Mouse (Mus musculus) limb, embryonic 14.5 days (tissue): ENCODE measurements around the gene Fzr1. TPM values are rescaled to one million over a fixed set of nuclear protein-coding genes. Genes with fewer than 3 reads are reported as not detected.

Experiments used
- ATAC-seq: fragments of 200-750 bp; cut with Nextera tagmentation; 2 replicates; pipeline ENCODE4 v1.8.0; 2017; ENCODE audit warnings: low read depth, moderate number of reproducible peaks, moderate TSS enrichment; ENCODE audit not compliant: low FRiP score
- DNase-seq: peaks from one replicate; pipeline ENCODE4 v3.0.0-alpha.2; 2015; ENCODE audit warnings: low spot score
- H3K27ac ChIP-seq: fragments of 300-500 bp; sonication (generic); replicated peaks from 2 replicates; pipeline ENCODE4 v1.5.1; 2014; ENCODE audit warnings: low read depth, mild to moderate bottlenecking, low read length, moderate library complexity, mixed read lengths
- H3K27me3 ChIP-seq: fragments of 300-500 bp; sonication (generic); 2 replicates; pipeline ENCODE4 v1.6.1; 2014; ENCODE audit warnings: low read length, mixed read lengths; ENCODE audit not compliant: control insufficient read depth, insufficient read depth
- H3K36me3 ChIP-seq: fragments of 300-500 bp; sonication (generic); 2 replicates; pipeline ENCODE4 v1.6.1; 2014; ENCODE audit warnings: mild to moderate bottlenecking, low read length, moderate library complexity, mixed read lengths; ENCODE audit not compliant: control insufficient read depth, insufficient read depth
- H3K4me1 ChIP-seq: fragments of 300-500 bp; sonication (generic); 2 replicates; pipeline ENCODE4 v1.6.1; 2014; ENCODE audit warnings: antibody characterized with exemption, low read length, mixed read lengths; ENCODE audit not compliant: control insufficient read depth, insufficient read depth
- H3K4me2 ChIP-seq: fragments of 300-500 bp; sonication (generic); replicated peaks from 2 replicates; pipeline ENCODE4 v1.6.1; 2014; ENCODE audit warnings: low read depth, mild to moderate bottlenecking, low read length, moderate library complexity; ENCODE audit not compliant: severe bottlenecking
- H3K4me3 ChIP-seq: fragments of 300-500 bp; sonication (generic); replicated peaks from 2 replicates; pipeline ENCODE4 v1.5.1; 2014; ENCODE audit warnings: low read length
- H3K9ac ChIP-seq: fragments of 300-500 bp; sonication (generic); 2 replicates; pipeline ENCODE4 v1.6.1; 2014; ENCODE audit warnings: mild to moderate bottlenecking, low read depth, low read length, moderate library complexity; ENCODE audit not compliant: severe bottlenecking
- H3K9me3 ChIP-seq: fragments of 300-500 bp; sonication (generic); 2 replicates; pipeline ENCODE4 v1.6.1; 2016; ENCODE audit warnings: low read length; ENCODE audit not compliant: control insufficient read depth
- POLR2A ChIP-seq: fragments of 200-500 bp; IDR thresholded peaks from 2 replicates; pipeline ENCODE4 v1.8.0; 2012; ENCODE audit warnings: inconsistent platforms, mild to moderate bottlenecking, moderate library complexity, borderline replicate concordance; ENCODE audit not compliant: insufficient read depth, insufficient read length; ENCODE audit errors: extremely low read depth
- WGBS: fragments of 180-500 bp; shearing (Covaris S2); extraction: QIAGEN DNeasy Blood & Tissue Kit; methylation state at CpG from one replicate; pipeline ENCODE4 v1.1.7; 2014; 5-methylcytosine and 5-hydroxymethylcytosine counted together
- polyA plus RNA-seq, 2 experiments: library from polyadenylated mRNA; depleted of rRNA in 1 of 2; stranded (reverse) in 1 of 2; unstranded in 1 of 2; fragments of >200 nt; fragmentation: Nextera tagmentation in 1 of 2; extraction: Ambion mirVana in 1 of 2; gene quantifications; 2 replicates each; pipeline versions ENCODE4 v1.2.1 to v1.2.3; 2012 to 2014

Fzr1 gene
- polyA plus RNA-seq, 2 experiments, result 92.8 to 109 TPM

DNA sequence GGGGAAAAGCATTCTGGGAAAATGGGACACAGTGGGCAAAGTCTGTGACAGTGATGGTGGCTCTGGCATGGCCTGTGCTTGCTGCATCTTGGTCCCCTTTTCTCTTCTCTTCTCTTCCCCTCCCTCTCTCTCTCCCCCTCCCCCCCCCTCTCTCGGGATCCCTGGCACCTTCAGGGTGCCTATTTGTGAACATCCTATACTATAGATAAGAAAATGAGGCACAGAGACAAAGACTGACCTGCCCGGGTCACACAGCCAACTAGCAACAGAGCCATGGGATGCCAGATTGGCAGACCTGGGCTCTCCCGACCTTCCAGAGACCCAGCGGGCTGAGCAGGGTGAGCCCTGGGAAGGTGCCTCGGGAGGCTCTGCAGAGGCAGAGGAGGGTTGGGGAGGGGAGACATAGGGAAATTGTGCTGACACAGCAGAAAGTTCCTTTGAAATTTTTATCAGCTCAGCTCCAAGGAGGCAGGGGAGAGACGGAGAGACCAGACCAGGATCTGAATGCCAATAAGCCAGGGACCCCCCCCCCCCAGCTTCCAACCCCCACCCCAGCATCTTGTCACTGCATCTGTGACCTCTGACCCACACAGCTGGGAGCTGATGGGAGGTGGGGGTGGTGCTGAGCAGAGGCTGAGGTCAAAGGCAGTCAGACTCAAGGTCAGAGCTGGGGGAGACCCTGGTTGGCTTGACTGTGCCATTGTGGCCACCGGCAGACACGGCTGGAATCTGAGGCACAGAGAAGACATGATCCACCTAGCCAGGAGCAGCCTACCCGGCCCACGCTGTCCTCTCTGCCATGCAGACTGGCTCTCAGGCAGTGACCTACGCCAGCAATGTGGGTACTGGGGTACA, 40.1 kb upstream of the Fzr1 start:
- no peak for TF ChIP-seq POLR2A
- Histone ChIP-seq H3K4me1 (peaks cover 45% of the 10 kb centered on the region), H3K9ac (no peak overlapping the region), H3K4me2 (no peak overlapping the region), H3K27me3 (no peaks in the 10 kb centered on the region), H3K4me3 (no peak overlapping the region), H3K27ac (no peak overlapping the region), H3K36me3 (peaks cover 50% of the 10 kb centered on the region), H3K9me3 (no peaks in the 10 kb centered on the region)
- DNase-seq (no peak), ATAC-seq (no peak)
- 41% methylated on average over 8 of the region's 11 CpGs for WGBS

DNA sequence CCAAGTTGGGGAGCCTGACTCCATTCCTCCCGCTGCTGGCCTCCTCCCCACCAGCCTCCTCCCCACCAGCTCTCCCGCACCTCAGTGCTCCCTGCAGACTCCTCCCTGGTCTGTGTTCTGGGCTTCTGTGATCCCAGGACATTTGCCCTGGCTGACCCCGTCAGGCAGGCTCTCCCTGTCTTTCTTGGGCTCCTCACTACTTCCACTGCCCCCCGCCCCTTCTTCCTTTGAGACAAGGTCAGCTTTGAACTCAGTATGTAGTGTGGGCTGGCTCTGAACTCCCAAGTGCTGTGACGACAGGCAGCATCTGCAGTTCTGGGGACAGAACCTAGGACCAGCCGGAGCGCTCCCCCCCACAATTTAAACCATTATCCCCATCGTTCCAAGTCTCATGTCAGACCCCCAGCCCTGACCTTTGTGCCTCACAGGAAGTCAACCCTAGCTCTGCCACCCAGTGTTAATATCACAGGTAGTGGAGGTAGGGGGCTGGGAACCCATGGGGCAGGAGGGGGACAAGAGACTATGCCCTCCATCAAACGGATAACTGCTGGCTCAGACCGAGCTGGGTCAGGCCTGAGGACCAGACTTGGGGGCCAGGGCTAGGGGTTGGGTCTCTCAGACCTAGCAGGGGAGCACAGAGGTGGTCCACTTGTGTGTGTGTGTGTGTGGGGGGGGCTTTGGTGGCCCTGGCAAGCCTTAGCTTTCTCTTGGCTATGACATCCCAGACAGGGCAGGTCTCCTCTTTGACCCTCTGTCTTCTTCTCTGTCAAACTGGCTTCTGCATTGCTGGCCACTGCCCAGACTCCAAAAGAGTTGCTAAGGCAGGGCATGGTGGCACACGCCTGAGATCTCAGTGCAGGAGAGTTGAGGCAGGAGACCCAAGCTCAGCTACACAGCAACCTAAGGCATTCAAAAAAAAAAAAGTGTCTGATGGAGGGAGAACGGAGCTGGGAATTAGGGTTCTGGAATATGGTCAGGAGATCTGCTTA, 39.2 kb upstream of the Fzr1 start:
- Histone ChIP-seq H3K27me3 (no peaks in the 10 kb centered on the region), H3K4me3 (peak overlapping the region; percentile 20), H3K36me3 (peaks cover 58% of the 10 kb centered on the region), H3K4me1 (peaks cover 53% of the 10 kb centered on the region), H3K9ac (peak overlapping the region; percentile 38; the same call in 1 of the 2 replicates), H3K4me2 (peak overlapping the region; percentile 48), H3K9me3 (no peaks in the 10 kb centered on the region), H3K27ac (peak overlapping the region; percentile 83)
- TF ChIP-seq POLR2A, result no peak
- WGBS, result 50% methylated on average over 10 of the region's 12 CpGs
- ATAC-seq (no peak), DNase-seq (no peak)

DNA sequence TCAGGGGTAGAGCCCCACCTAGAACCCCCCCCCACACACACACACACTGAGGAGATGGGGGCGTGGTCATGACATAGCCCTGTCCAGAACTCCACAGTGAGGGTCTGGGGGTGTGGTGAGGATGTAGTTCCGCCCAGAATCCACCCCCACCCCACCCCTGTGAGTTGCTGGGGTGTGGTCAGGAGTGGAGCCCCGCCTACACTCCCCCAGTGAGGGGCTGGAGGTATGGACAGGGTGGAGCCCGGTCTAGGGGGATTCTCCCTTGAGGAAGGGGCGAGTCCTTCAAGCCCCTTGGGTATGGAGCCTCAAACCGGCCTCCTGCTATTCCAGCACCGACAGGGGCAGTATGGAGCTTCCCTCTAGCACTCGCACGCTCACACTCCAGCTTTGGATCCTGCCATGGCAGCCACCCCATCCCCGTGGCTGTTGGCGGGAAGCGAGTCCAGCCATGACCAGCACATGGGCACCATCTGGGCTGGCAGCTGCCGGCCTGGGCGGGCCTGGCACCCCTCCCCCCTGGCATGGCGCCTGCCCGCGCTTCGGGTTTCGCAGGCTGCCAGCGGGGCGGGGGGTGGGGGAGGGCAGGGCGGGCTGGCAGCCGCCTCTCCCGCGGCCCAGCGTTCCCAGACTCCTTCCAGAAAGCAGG, 38.4 kb upstream of the Fzr1 start:
- peaks cover 61% of the 10 kb centered on the region for H3K4me1 ChIP-seq
- ATAC-seq (peak; percentile 81), DNase-seq (peak; percentile 89)
- peak overlapping the region; percentile 20 for H3K4me3 ChIP-seq
- TF ChIP-seq POLR2A, result no peak
- peak overlapping the region; percentile 48 for H3K4me2 ChIP-seq
- 3% methylated on average over 25 of the region's 26 CpGs for WGBS
- no peaks in the 10 kb centered on the region for H3K27me3 ChIP-seq
- peak overlapping the region; percentile 83 for H3K27ac ChIP-seq
- H3K9ac ChIP-seq, result peak overlapping the region; percentile 38; the same call in 1 of the 2 replicates
- H3K9me3 ChIP-seq, result no peaks in the 10 kb centered on the region
- peaks cover 58% of the 10 kb centered on the region for H3K36me3 ChIP-seq

DNA sequence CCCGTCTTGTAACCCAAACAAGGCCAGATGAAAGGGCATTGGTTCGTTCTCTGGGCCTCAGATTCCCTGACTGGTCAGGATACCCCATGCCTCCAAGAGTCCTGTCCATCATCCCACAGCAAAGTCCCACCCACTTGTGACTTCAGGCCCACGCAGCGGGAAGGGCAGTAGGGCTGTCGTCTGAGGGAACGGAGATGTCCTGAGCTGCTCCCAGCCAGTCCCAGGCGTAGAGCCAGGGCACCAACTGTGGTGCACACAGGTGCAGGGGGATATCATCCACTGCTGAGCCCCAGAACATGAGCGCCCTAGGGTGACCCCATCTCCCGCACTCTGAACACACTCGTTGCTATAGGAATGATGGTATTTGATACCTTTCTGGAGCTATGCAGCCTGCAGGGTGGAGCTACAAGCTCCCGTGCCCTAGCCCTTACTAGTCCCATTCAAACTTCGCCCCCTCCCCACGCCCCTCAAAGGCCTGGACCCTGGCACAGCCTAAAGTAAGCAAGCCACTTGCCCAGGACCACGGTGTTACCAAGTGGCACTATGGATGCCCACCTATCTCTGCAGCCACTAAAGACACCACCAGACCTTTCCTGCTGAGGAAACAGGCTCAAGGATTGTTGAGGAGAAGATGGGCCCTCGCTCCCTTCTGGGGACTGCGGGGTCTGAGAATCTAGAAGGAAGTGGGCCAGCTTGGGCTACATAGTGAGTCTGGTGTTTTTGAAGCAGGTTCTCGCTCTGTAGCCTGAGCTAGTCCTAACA, 37.4 kb upstream of the Fzr1 start:
- H3K27me3 ChIP-seq, result no peaks in the 10 kb centered on the region
- no peaks in the 10 kb centered on the region for H3K9me3 ChIP-seq
- ATAC-seq, result no peak
- H3K9ac ChIP-seq, result no peak overlapping the region
- WGBS, result 65% methylated on average over 17 of the region's 17 CpGs
- no peak for DNase-seq
- TF ChIP-seq POLR2A, result no peak
- peaks cover 66% of the 10 kb centered on the region for H3K4me1 ChIP-seq
- H3K36me3 ChIP-seq, result peaks cover 50% of the 10 kb centered on the region
- no peak overlapping the region; the same call in 1 of the 2 replicates for H3K27ac ChIP-seq
- H3K4me3 ChIP-seq, result no peak overlapping the region
- no peak overlapping the region for H3K4me2 ChIP-seq
